Mouse (Mus musculus): ENCODE data around the gene Ubac1.

- TF ChIP-seq CTCF (conservative IDR thresholded peaks at IDR 0.05; ENCODE audit: low read length) = no peak
- TF ChIP-seq POU5F1 (IDR thresholded peaks at IDR 0.05; ENCODE audit: borderline replicate concordance, low read length) = no peak
These were observed 41.3 kb upstream of the Ubac1 start for GRCm38 (mm10) chr2:26062742-26063427.
